Mouse (Mus musculus): ENCODE measurements around the gene Pop5.

Pop5 gene

DNA sequence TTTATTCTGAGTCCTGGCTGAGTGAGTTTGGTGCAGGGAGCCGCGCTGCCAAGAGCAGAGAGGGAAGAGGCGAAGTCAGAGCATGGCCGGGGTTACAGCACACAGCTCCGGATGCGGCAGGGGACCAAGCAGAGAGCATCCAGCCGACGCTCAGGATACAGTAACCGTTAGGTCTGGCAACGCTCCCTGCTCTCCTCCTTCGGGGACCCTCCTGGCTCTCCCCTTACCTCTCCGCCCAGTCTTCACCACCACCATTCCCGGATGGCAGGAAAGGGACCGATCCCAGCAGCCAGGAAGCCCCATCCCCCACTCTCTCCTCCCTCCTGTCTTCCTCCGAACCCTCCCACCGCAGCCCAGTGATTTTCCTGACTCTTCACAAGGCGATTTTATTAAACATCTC, 20.8 kb upstream of the Pop5 start:
- no peak for DNase-seq (ENCODE audit: low read depth, low spot score)

DNA sequence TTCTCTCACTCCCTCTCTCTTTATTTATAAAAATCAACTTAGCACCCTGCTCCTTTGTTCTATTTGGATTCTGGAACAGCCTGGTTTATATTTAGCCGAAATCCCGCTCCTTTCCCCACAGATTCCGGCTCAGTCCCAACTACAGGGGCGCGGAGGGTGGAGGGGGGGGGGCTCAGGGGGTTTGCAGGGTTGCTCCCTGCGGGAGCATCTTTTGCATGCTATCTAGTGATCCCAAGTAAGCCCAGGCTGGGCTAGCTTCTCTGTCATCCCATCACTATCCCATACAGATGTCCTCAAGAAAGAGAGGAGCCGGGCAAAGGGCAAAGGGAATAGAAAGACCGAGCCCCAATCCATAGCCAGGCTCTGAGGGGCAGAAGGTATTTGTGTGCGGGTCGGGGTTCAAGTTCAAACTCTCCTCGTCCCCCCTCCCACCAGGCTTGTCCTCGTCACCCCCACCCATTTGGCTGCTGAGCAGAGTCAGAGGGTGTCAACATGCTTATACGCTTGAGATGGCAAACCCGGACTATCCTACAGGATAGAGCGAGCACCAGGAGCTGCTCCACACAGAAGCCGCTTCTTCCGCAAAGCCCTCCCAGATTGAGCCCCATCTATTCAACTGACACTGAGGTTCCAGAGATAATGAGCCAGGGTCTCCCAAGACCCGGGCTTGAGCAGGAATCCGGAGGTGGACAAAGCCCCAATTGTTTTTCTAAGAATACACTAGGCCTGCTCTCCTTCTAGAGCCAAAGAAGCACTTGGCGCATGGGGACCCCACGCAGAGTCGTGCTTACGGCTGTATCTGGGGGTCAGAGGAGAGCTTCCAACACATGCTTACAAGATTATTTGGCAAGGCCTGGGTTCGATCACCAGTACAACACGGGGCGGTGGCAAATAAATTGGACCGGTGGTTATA, 20.1 kb upstream of the Pop5 start:
- DNase-seq (ENCODE audit: low read depth, low spot score): no peak

DNA sequence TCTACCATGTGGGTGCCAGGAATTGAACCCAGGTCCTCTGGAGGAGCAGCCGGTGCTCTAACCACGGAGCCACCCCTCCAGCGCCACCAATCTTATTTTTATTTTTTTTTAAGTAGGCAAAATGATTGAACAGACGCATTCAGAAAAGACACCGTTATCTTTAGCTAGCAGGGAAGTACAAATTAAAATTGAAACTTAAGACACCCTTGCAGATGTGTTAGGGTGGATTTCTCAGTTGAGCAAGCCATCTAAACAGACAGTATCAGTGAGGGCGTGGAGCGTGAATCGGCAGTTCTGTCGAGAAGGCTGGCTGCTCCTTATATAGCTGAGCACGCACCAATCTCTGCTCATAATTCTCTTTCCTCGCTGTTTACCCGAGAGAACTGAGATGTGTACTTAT, 17.6 kb upstream of the Pop5 start:
- no peak for DNase-seq (ENCODE audit: low read depth, low spot score)

DNA sequence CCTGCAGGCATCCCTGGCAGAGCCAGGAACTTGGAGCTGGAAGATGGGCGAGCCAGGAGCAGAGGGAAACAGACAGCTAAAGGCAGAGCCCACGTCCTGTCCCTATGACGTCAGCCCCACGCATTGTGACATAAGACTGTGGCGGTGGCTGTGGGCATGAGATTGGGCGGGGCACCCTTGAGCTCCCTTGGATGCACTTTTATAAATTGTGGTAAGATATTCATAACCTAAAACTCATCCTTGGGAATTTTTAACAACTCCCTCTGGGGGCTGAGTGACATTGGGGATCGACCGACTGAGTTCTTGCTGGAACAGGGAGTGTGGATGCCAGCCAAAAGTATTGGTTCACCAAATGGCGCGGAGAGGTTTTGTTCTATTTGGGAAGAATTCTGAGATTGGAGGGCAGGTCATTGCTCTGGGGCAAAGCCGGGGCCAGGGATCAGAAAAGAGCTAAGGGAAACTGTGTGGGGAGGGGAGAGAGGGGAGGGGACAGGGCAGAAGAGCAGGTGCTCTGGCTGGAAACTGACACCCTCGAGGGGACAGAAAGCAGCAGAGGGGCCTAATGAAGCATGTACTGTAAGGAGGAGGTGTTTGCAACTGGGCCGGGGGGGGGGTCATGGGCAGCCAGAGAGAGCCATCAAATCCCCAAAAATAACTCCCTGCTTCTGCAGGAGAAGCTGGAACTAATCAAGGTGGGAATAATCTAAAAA, 14.6 kb upstream of the Pop5 start:
- no peak for DNase-seq (ENCODE audit: low read depth, low spot score)

DNA sequence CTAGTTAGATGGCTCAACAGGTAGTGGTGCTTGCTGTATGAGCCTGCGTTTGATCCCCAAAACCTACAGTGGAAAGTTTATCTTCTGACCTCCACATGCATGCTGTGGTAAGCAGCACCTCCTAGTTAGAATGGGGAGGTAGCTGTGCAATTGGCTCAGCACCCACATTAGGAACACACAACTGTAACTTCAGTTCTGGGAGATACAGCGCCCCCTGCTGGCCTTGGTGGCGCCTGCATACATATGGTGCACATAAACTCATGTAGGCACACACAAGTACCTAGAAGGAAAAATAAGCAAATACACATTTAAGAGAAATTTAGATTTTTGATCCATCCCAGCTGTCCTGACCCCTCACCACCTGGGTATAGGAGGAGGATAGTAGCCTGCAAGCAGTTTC, 13.2 kb upstream of the Pop5 start:
- DNase-seq (ENCODE audit: low read depth, low spot score): no peak

DNA sequence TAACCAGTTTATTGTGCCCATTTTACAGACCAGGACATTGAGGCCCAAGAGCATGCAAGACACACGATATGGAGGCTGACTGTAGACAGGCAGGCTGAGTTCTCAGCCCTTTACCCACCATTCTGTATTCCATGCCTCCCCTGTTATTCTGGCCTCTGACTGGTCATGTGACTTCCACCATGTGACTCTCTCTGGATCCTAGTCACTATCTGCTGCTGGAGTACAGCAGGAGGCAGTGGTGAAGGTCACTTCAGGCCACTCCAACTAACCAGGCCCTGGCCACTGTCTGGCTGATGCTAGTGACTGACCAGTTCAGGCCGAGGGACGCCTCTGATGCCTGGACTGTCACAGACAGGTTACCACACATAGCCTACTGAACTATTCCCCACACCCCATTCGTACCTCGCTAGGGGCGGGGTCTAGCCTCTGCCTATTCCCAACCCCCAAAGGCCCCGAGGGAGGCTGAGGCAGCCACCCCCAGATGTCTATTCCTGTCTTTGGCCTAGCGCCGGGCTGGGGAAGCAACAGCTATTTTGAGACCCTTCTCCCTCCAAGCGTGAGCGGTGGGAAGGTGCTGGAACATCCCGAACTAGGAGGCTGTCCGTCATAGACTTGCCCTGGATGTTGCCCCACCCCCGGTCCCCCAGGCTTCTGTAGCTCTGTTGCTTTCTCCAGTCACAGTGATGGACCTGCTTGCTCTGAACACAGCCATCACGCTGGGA, 4.6 kb upstream of the Pop5 start:
- DNase-seq (ENCODE audit: low read depth, low spot score): no peak

DNA sequence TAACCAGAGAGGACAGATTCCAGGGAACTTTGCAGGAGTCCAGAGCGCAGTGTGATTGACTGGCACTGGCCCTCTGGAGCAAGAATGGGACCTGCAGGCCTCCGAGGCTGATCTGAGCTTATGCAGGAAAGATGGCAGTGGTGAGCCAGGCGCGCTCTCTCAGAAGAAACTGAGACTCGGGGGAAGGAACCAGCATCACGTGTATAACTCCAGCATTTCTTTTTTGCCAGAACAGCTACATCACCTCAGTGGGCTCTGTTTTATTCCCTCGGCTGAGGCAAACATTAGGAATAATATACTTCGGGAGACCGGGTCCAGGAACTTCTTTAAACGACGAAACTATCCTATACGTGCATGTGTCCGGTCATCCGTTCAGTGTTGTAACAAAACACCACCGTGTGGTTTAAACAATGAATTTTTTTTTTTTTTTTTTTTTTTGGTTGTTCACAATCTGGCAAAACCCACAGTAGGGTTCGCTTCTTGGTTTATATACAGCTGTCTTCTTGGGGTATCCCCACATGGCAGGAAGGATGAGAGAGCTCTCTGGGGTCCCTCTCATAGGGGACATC, 4.0 kb upstream of the Pop5 start:
- no peak for DNase-seq (ENCODE audit: low read depth, low spot score)

DNA sequence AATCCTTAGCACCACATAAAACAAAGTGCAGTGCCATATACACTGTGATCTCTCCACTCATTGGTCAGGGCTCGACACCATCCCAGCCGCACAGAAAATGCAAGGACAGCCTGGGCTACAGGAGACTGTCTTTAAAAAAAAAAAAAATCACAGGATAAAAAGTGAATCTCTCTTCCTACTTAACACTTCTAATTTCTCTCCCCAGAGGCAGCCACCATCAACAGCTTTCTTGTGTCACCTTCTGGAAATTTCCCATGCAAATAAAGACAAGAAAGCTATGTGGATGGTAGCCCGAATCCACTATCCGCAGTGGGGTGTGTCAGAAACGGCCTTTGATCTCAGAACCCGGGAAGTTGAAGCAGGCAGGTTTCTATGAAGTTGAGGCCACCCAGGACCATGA, 3.1 kb upstream of the Pop5 start:
- no peak for DNase-seq (ENCODE audit: low read depth, low spot score)

DNA sequence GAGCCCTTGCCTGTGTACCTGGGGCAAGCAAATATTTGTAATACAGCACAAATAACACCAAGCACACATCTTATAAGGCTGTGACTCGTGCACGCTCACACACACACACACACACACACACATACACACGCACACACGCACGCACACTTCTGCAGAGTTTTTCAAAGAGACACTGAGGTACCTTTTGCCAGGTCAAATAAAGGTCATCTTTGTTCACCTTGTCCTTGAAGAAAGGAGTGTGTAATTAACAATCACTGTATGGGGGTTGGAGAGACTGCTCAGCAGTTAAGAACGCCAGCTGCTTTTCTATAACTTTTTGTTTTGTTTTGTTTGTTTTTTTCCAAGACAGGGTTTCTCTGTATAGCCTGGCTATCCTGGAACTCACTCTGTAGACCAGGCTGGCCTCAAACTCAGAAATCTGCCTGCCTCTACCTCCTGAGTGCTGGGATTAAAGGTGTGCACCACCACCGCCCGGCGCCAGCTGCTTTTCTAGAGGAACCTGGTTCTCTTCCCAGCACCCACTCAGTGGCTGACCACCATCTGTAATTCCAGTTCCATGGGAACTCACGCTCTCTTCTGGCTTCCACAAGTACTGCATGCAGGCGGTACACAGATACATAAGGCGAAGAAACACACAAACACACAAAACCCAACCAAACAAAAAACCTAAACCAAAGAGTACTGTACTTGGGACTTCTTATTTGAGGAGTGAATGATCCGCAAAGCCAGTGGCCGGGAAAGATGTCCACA, 2.4 kb upstream of the Pop5 start:
- DNase-seq (ENCODE audit: low read depth, low spot score): no peak

DNA sequence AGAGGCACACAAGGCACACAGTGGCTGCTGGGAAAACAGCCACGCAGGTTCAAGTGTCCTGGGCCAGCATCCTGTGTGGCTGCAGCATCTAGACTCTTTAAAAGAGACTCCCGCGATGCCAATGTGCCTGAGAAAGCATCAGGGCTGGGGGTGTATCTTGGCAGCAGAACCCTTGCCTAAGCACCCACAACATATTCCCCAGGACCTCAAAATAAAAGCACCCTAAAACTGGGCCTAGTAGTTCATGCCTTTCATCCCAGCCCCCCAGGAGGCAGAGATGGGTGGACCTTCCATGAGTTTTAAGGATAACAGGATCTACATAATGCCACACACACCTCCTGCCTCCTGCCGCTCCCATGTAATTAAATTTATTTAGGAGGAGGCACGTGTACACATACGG, 1.1 kb upstream of the Pop5 start:
- DNase-seq (ENCODE audit: low read depth, low spot score): no peak

DNA sequence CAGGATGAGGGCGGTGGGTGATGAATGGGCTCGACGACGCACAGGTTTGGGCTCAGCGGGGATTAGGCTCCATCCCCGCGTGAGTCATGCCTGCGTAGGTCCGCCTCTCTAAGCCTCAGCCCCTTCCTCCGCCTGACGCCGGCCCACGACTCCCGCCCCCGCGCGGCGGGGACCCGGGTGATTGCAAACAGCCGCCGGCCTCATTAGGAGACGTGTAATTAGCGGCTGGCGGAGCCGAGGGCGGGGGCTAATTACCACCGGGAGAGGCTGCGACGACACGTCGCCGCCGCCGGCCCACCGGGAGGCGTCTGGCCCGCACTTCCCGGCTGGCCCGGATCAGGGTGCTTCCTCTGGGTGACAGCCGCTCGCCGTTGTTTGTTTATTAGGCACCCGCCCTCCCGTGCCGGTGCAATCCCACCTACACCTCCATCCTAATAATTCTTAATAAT, 289 bp upstream of the Pop5 start:
- peak; percentile 73 for DNase-seq (ENCODE audit: low read depth, low spot score)

DNA sequence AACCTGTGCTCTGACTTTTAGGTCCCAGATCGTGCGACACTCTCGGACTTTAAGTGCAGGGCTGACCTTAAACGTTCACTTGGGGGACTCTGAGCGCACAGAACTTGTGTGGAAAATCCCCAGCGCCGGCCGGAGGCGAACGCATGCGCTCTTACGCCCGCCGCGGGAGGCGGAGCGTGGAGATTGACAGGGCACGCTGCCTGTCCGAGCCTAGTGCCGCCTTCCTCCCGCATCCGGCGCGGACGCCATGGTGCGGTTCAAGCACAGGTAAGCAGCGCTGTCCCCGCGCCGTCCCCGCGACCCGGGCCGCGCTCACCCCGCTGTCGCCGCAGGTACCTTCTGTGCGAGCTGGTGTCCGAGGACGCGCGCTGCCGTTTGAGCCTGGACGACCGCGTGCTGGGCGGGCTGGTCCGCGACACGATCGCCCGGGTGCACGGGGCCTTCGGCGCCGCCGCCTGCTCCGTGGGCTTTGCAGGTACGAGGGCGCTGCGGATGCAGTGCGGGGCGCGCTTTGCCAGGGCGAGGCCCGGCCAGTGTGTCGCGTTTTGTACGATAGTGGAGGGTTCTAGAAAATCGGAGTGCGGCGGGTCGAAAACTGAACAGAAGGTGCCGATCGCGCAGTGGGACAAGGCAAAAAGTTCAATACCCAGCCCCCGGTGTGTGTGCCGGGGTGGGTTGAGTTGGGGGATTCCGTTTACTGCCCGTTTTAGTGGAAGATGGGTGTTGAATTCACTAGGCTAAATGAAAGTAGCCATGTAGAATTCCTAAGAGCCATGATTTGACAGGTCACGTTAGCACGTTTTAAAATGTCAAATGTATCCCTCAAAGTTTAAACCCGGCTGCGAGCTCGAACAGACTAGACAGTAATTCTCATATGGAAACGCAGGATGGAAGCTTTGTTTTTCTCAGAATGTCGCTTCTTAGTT, 2.4 kb downstream of the Pop5 start:
- peak; percentile 94 for DNase-seq (ENCODE audit: low read depth, low spot score)

DNA sequence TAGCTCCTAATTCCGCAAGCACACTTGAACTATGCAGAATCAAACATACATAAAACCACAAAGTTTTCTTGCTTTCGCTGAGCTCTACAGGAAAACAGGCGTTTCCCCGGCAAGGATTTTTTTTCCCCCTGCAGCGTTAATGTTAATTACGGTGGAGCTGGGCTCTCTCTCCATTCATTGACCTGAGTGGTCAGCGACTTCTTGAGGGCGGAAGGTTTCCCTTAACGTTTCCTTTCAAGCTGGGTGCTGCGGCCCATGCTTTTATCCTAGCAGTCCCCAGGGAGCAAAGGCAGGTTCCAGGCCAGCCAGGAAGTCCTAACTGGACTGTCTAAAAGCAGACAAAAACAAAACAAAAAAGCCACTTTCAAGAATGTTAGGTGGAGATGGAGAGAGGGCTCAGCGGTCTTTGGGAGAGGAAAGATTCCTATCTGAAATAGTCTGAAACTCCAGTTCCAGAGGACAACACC, 3.1 kb downstream of the Pop5 start:
- peak; percentile 52 for DNase-seq (ENCODE audit: low read depth, low spot score)

DNA sequence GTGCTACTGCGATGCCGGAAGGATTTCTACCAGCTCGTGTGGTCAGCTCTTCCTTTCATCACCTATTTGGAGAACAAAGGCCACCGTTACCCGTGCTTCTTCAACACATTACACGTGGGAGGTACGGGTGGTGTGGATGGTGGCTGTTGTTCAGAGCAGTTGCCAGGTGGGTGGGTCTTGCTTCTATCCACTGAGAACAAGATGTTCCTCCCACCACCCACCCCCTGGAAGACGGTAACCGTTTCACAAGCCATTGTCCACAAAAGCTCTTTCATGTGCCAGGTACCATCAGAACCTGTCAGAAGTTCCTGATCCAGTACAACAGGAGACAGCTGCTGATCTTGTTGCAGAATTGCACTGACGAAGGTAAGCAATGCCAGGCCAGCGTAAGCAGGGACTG, 4.6 kb downstream of the Pop5 start:
- no peak for DNase-seq (ENCODE audit: low read depth, low spot score)

DNA sequence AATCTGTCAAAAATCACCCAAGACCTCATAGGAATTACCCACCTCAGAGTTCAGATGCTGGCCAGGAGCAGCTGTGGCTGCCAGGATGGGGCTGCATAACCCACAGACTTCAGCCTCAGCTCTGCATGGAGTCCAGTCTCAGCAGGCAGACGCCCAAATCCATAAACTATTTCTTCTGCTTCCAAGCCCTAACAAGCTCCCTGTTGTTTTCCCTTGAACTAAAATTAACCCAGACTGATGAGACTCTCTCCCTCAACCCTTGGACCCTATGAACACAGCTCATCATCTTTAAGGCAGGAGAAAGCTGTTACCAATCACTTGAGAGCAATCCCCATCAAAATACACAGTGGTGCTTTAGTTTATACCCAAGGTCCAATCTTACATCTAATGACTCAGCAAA, 19.8 kb downstream of the Pop5 start:
- DNase-seq (ENCODE audit: low read depth, low spot score): no peak

DNA sequence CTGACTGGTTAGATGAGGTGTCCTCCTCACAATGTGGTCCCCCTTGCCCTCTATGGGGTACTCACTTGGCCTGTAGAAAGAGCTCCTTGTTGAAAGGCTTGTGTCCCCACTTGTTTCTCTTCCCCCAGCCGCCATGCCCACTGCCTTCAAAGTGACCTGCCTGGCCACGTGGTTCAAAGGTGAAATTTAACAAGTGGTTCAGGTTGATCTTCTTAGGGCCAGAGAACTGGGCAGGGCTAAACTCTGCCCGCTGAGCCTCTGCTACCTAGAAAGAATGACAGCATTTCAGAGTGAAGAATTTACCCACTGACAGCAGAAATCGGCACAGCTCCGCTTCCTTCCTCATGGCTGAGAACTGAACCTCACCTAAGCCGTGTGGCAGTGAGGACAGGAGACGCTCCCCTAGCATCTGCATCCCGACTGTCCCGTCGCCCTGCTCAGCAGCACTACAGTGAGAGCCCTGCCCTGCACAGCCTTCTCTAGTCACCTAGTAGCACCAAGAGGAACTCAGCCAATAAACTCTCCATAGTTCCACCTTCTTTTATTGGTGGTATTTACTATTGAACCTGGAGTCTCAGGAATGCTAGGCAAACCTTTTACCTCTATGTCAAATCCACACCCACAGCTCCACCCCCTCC, 21.4 kb downstream of the Pop5 start:
- no peak for DNase-seq (ENCODE audit: low read depth, low spot score)

DNA sequence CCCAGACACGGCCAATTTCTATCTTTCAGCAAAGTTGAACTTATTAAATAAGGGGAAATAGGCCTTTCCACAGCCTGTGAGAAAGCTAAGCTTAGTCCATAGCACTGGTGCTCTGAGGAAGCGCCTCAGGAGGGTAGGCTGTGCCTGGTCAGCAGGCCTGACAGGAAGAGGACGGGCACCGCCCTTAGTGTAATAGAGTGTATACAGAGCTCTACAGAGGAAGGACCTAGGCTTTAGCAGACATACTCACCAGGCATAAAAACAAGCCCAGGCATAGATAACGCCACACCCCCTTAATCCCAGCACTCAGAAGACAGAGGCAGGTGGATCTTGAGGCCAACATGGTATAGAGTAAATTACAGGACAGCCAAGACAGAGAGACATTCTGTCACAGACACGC, 24.7 kb downstream of the Pop5 start:
- DNase-seq (ENCODE audit: low read depth, low spot score): no peak

DNA sequence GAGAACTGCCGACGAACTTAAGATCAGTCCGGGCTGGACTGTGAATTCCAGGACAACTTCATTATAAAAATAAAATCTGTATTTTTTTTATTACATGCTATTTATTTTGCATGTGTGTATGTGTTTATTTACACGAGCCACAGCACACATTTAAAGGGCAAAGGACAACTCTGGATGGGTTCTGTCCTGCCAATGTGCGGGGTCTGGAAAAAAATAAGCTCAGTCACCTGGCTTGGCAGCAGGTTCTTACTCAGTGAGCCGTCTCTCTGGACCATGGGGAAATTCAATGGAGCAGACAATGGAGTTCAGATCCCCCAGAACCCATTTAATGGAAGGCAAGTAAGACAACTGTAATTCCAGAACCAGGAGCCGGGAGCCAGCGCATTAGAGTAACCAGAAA, 25.5 kb downstream of the Pop5 start:
- DNase-seq (ENCODE audit: low read depth, low spot score): no peak

DNA sequence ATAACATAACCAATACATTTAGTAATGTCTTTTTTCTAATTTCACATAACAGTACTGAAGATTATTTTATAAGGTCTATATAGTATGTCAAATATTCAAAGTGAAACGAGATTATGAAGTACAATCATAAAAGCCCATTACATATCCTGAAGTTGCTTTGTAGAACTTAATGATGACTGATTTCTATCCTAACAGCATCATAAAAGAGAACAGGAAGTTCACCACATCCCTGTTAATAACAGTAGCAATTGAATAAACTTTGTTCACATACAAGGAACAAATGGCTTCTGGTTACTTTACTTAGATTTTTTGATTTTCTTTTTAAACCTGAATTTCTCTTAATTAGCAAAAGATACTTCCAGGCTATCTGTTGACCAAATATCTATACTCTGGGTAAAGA, 26.2 kb downstream of the Pop5 start:
- no peak for DNase-seq (ENCODE audit: low read depth, low spot score)
